Mouse (Mus musculus) C2C12 (cell line): ENCODE results near the gene Pde2a.

ENCODE experiments used
- CEBPB ChIP-seq: IDR thresholded peaks from one replicate; pipeline ENCODE4 v1.6.1; 2011; ENCODE audit warnings: low read depth, mild to moderate bottlenecking, control low read depth, moderate library complexity
- CTCF ChIP-seq: IDR thresholded peaks from one replicate; pipeline ENCODE4 v1.5.1; 2011; ENCODE audit not compliant: control insufficient read depth, insufficient read depth, insufficient read length
- FOSL1 ChIP-seq: IDR thresholded peaks from one replicate; pipeline ENCODE4 v1.8.0; 2011; ENCODE audit warnings: mild to moderate bottlenecking, low read length; ENCODE audit not compliant: poor library complexity, insufficient read depth, severe bottlenecking
- MAX ChIP-seq: IDR thresholded peaks from one replicate; pipeline ENCODE4 v1.6.1; 2011; ENCODE audit warnings: mild to moderate bottlenecking, control low read depth
- MYOD1 ChIP-seq: IDR thresholded peaks from one replicate; pipeline ENCODE4 v1.6.1; 2011; ENCODE audit warnings: low read depth; ENCODE audit not compliant: control insufficient read depth, insufficient read length
- MYOG ChIP-seq: IDR thresholded peaks from one replicate; pipeline ENCODE4 v1.6.1; 2011; ENCODE audit not compliant: control insufficient read depth, insufficient read length; ENCODE audit errors: extremely low read depth
- USF1 ChIP-seq: IDR thresholded peaks from one replicate; pipeline ENCODE4 v1.6.1; 2011; ENCODE audit warnings: low read depth, mild to moderate bottlenecking, control low read depth, moderate library complexity

- TF ChIP-seq CTCF (no peak), MYOG (no peak), MYOD1 (no peak), MAX (no peak), USF1 (no peak), CEBPB (no peak), FOSL1 (no peak)
Measured at GRCm38 (mm10) chr7:101443093-101443492, 21.6 kb downstream of the Pde2a start.
